Mouse (Mus musculus) myocyte (in vitro differentiated cells): ENCODE data around the gene Nat8f3. TPM values are rescaled to one million over a fixed set of nuclear protein-coding genes. Genes with fewer than 3 reads are reported as not detected.
"Not testable (repeated sequence)": the region's sequence is repeated elsewhere in the genome, so short reads cannot be mapped to it uniquely, and the experiment has no call there.

Experiments
- H3K27me3 ChIP-seq: one replicate; pipeline ENCODE4 v1.6.1; 2011; ENCODE audit not compliant: control insufficient read depth, insufficient read depth, insufficient read length
- H3K36me3 ChIP-seq: one replicate; pipeline ENCODE4 v1.6.1; 2011; ENCODE audit not compliant: control insufficient read depth, insufficient read depth
- H3K4me2 ChIP-seq: one replicate; pipeline ENCODE4 v1.6.1; 2011; ENCODE audit warnings: low read depth, control low read depth
- H3K4me3 ChIP-seq: one replicate; pipeline ENCODE4 v1.5.1; 2011; ENCODE audit warnings: mild to moderate bottlenecking, control low read depth, moderate library complexity
- H3K79me2 ChIP-seq: one replicate; pipeline ENCODE4 v1.6.1; 2011; ENCODE audit not compliant: control insufficient read depth, insufficient read depth
- H3ac ChIP-seq: one replicate; pipeline ENCODE4 v1.6.1; 2011; ENCODE audit not compliant: control insufficient read depth, insufficient read length
- CEBPB ChIP-seq: IDR thresholded peaks from 2 replicates; pipeline ENCODE4 v1.6.1; 2011; ENCODE audit warnings: mild to moderate bottlenecking, moderate library complexity; ENCODE audit not compliant: poor library complexity, insufficient read depth, severe bottlenecking
- MAX ChIP-seq: IDR thresholded peaks from one replicate; pipeline ENCODE4 v1.6.1; 2011; ENCODE audit warnings: low read depth, mild to moderate bottlenecking, control low read depth
- MYOD1 ChIP-seq, 3 experiments: IDR thresholded peaks; one replicate each; pipeline ENCODE4 v1.6.1; 2011; ENCODE audit warnings: control low read depth in 2 of 3, low read depth in 2 of 3, mild to moderate bottlenecking in 2 of 3, moderate library complexity in 1 of 3; ENCODE audit not compliant: insufficient read length in 2 of 3, control insufficient read depth in 1 of 3
- POLR2AphosphoS2 ChIP-seq: IDR thresholded peaks from one replicate; pipeline ENCODE4 v1.6.1; 2011; ENCODE audit warnings: low read depth, control low read depth; ENCODE audit not compliant: insufficient read length
- REST ChIP-seq: IDR thresholded peaks from one replicate; pipeline ENCODE4 v1.6.1; 2011; ENCODE audit warnings: mild to moderate bottlenecking, control low read depth, moderate library complexity; ENCODE audit not compliant: insufficient read depth, insufficient read length
- SRF ChIP-seq: IDR thresholded peaks from one replicate; pipeline ENCODE4 v1.6.1; 2011; ENCODE audit warnings: low read depth; ENCODE audit not compliant: control insufficient read depth, insufficient read length
- TCF12 ChIP-seq: IDR thresholded peaks from one replicate; pipeline ENCODE4 v1.6.1; 2011; ENCODE audit warnings: mild to moderate bottlenecking, control low read depth; ENCODE audit not compliant: poor library complexity, insufficient read depth, severe bottlenecking
- TCF3 ChIP-seq: IDR thresholded peaks from one replicate; pipeline ENCODE4 v1.6.1; 2011; ENCODE audit warnings: low read depth, control low read depth; ENCODE audit not compliant: insufficient read length
- USF1 ChIP-seq: IDR thresholded peaks from one replicate; pipeline ENCODE4 v1.6.1; 2011; ENCODE audit warnings: low read depth, mild to moderate bottlenecking, control low read depth, moderate library complexity
- polyA plus RNA-seq: library from polyadenylated mRNA; unstranded; fragments of >200 nt; fragmentation: generic; extraction: Trizol; gene quantifications from one replicate; pipeline ENCODE4 v1.2.1, GENCODE M21; 2012; ENCODE audit warnings: missing spikeins

Gene Nat8f3
- not detected for polyA plus RNA-seq

GRCm38 (mm10) chr6:85765532-85765931, at the start of gene Nat8f3:
Gene Nat8f3 (minus strand): TSS chr6:85765754.
- not testable (repeated sequence) for H3ac ChIP-seq, H3K79me2 ChIP-seq, H3K4me3 ChIP-seq, H3K4me2 ChIP-seq, H3K36me3 ChIP-seq, H3K27me3 ChIP-seq

DNA sequence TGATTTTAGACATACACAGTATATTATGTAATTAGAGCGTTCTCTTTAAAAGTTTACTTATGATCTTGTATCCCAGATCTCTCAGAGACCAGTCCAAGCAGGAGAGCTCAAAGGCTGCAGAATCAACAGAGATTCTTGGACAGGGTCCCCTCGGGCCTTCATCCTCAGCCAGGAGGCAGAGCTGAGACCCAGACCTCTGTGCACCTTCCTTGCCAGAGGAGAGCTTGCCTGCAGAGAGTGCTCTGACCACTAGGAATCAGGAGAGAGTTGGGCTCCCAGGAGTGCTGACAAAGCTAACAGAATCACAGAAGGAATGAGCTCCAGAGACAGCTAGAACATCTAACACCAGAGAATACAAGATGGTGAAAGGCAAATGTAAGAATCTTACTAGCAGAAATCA, 47.8 kb upstream of the Nat8f3 start:
- H3K4me3 ChIP-seq: no peak overlapping the region
- no peak overlapping the region for H3K4me2 ChIP-seq
- TF ChIP-seq SRF (no peak), TCF12 (no peak), POLR2AphosphoS2 (no peak), CEBPB (no peak), TCF3 (no peak), MAX (no peak), MYOD1 (IDR thresholded peaks at IDR 0.05; ENCODE audit: control insufficient read depth in 1 of 3, insufficient read length in 2 of 3, low read depth in 2 of 3) (no peak), USF1 (no peak), REST (no peak)
- no peaks in the 10 kb centered on the region for H3K36me3 ChIP-seq
- H3K79me2 ChIP-seq: no peaks in the 10 kb centered on the region
- H3ac ChIP-seq: no peak overlapping the region
- no peaks in the 10 kb centered on the region for H3K27me3 ChIP-seq

DNA sequence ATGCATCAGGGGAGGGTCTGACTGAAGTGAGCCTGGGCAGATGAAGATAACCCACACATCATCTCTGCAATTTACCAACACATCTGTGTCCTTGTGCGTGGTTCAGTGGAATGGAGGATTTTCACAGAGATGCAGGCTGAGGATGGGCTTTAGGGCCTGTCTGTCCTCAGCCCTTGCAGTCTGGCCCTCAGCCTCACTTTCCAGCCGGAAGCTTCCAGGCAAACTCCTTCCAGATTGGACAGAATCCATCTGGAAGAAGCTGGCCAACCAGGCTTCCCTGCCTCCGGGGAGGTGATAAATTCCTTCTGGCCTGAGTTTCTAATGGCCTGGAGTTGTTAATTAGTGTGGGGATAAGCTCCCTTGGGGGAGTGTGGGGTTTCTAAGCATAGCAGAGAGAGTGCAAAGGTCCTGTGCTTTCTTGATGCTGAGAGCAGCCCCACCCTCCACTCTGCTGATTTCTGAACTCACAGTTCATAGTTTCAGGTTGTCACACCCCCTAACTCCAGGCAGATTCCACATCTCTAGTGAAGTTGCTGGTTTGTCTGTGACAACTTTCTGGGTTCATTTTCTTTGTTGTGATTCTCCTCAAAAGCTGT, 45.5 kb upstream of the Nat8f3 start:
- H3K4me2 ChIP-seq, H3K79me2 ChIP-seq, H3K36me3 ChIP-seq, H3K27me3 ChIP-seq, H3ac ChIP-seq, H3K4me3 ChIP-seq: not testable (repeated sequence)

- H3K4me3 ChIP-seq, H3K27me3 ChIP-seq, H3K79me2 ChIP-seq, H3K36me3 ChIP-seq, H3ac ChIP-seq, H3K4me2 ChIP-seq: not testable (repeated sequence)
Observed at GRCm38 (mm10) chr6:85810514-85810913, 45.0 kb upstream of the Nat8f3 start.

- H3K36me3 ChIP-seq, H3K27me3 ChIP-seq, H3K79me2 ChIP-seq, H3ac ChIP-seq, H3K4me2 ChIP-seq, H3K4me3 ChIP-seq: not testable (repeated sequence)
Observed at GRCm38 (mm10) chr6:85809784-85810183, 44.2 kb upstream of the Nat8f3 start.

DNA sequence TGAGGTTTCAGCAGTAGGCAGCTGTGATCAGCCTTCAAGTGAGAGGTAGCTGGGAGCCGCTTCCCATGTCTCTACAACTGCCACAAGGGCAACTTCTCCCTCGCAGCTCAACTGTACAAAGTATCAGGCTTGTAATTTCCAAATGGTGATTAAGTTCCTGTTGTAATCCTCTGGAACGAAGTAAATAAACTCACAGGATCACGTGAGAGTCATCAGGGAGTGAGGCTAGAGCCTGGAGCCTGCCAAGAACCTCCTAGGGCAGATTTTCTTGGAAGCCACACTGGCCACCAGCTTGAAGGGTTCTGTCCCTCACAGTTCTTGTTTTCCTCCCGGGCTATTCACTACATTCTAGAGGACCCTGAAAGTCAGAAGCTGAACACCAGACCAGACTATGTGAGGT, 37.6 kb upstream of the Nat8f3 start:
- not testable (repeated sequence) for H3K4me2 ChIP-seq, H3K36me3 ChIP-seq, H3K27me3 ChIP-seq, H3ac ChIP-seq, H3K4me3 ChIP-seq, H3K79me2 ChIP-seq

DNA sequence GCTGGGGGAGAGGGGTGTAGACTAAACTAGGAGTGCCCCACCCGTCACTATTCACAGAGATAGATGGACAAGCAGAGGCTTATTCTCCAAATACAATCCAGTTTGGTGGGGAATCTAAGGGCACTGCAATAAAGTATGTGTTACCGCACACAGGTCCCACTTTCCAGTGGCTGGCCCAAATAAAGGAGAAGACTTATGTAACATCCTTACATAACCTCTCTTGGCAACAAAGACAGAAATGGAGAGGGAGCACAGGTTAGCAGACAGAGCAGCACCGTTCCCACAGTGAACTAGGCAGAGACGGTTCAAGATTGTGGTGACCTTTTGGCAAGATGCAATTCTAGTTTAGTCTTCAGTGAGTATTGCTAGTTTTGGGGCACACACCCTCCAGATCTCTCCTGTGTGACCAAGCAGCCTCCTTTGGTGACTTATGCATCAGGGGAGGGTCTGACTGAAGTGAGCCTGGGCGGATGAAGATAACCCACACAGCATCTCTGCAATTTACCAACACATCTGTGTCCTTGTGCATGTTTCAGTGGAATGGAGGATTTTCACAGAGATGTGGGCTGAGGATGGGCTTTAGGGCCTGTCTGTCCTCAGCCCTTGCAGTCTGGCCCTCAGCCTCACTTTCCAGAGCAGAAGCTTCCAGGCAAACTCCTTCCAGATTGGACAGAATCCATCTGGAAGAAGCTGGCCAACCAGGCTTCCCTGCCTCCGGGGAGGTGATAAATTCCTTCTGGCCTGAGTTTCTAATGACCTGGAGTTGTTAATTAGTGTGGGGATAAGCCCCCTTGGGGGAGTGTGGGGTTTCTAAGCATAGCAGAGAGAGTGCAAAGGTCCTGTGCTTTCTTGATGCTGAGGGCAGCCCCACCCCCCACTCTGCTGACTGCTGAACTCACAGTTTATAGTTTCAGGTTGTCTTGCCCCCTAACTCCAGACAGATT, 2.2 kb downstream of the Nat8f3 start:
- not testable (repeated sequence) for H3K79me2 ChIP-seq, H3K4me2 ChIP-seq, H3K4me3 ChIP-seq, H3K36me3 ChIP-seq, H3ac ChIP-seq, H3K27me3 ChIP-seq

- not testable (repeated sequence) for H3K4me2 ChIP-seq, H3K27me3 ChIP-seq, H3K4me3 ChIP-seq, H3K79me2 ChIP-seq, H3K36me3 ChIP-seq, H3ac ChIP-seq
Observed at GRCm38 (mm10) chr6:85762678-85763077, 2.9 kb downstream of the Nat8f3 start.

- not testable (repeated sequence) for H3K79me2 ChIP-seq, H3K4me2 ChIP-seq, H3K27me3 ChIP-seq, H3K4me3 ChIP-seq, H3K36me3 ChIP-seq, H3ac ChIP-seq
Observed at GRCm38 (mm10) chr6:85755705-85756249, 9.8 kb downstream of the Nat8f3 start.

- not testable (repeated sequence) for H3K79me2 ChIP-seq, H3K36me3 ChIP-seq, H3ac ChIP-seq, H3K4me2 ChIP-seq, H3K27me3 ChIP-seq, H3K4me3 ChIP-seq
Observed at GRCm38 (mm10) chr6:85713105-85713504, 52.4 kb downstream of the Nat8f3 start, which contains the start of gene Nat8f7. Gene Nat8f7 (minus strand): TSS chr6:85713205.
